Mouse (Mus musculus) liver, embryonic 11.5 days (tissue): ENCODE measurements around the gene Akap13. TPM values are rescaled to one million over a fixed set of nuclear protein-coding genes. Genes with fewer than 3 reads are reported as not detected.

ENCODE experiments used
- ATAC-seq: fragments of 200-750 bp; cut with Nextera tagmentation; replicated peaks from 2 replicates; pipeline ENCODE4 v1.8.0; 2017; ENCODE audit warnings: moderate number of reproducible peaks, mild to moderate bottlenecking, moderate TSS enrichment, moderate library complexity; ENCODE audit not compliant: low FRiP score
- DNase-seq: peaks from one replicate; pipeline ENCODE4 v3.0.0-alpha.2; 2017; ENCODE audit warnings: low spot score
- H3K27ac ChIP-seq: fragments of 300-500 bp; sonication (generic); 2 replicates; pipeline ENCODE4 v1.5.1; 2014; ENCODE audit warnings: mild to moderate bottlenecking, low read depth, low read length, control low read depth
- H3K27me3 ChIP-seq: fragments of 300-500 bp; sonication (generic); replicated peaks from 2 replicates; pipeline ENCODE4 v1.6.1; 2014; ENCODE audit warnings: low read length, mixed read lengths; ENCODE audit not compliant: control insufficient read depth, insufficient read depth
- H3K36me3 ChIP-seq: fragments of 300-500 bp; sonication (generic); 2 replicates; pipeline ENCODE4 v1.6.1; 2014; ENCODE audit warnings: mild to moderate bottlenecking, low read length, moderate library complexity, mixed read lengths; ENCODE audit not compliant: control insufficient read depth, insufficient read depth
- H3K4me1 ChIP-seq: fragments of 300-500 bp; sonication (generic); replicated peaks from 2 replicates; pipeline ENCODE4 v1.6.1; 2014; ENCODE audit warnings: low read length, mixed read lengths; ENCODE audit not compliant: control insufficient read depth, insufficient read depth
- H3K4me2 ChIP-seq: fragments of 300-500 bp; sonication (generic); 2 replicates; pipeline ENCODE4 v1.6.1; 2014; ENCODE audit warnings: mild to moderate bottlenecking, control low read depth, moderate library complexity
- H3K4me3 ChIP-seq: fragments of 300-500 bp; sonication (generic); 2 replicates; pipeline ENCODE4 v1.5.1; 2014; ENCODE audit warnings: low read depth, low read length, control low read depth
- H3K9ac ChIP-seq: fragments of 300-500 bp; sonication (generic); 2 replicates; pipeline ENCODE4 v1.6.1; 2014; ENCODE audit warnings: low read depth, low read length, control low read depth
- H3K9me3 ChIP-seq: fragments of 300-500 bp; sonication (generic); 2 replicates; pipeline ENCODE4 v1.6.1; 2016; ENCODE audit warnings: low read length, inconsistent platforms, mixed read lengths; ENCODE audit not compliant: control insufficient read depth
- WGBS: fragments of 180-500 bp; shearing (Covaris S2); extraction: QIAGEN DNeasy Blood & Tissue Kit; methylation state at CpG from one replicate; pipeline ENCODE4 v1.1.7; 2014; 5-methylcytosine and 5-hydroxymethylcytosine counted together
- polyA plus RNA-seq: library from polyadenylated mRNA; unstranded; fragments of >200 nt; fragmentation: Nextera tagmentation; extraction: Ambion mirVana; gene quantifications from 2 replicates; pipeline ENCODE4 v1.2.1, GENCODE M21; 2014

Gene Akap13
- polyA plus RNA-seq, 1 experiment from 2014 or later = 30.7 TPM

DNA sequence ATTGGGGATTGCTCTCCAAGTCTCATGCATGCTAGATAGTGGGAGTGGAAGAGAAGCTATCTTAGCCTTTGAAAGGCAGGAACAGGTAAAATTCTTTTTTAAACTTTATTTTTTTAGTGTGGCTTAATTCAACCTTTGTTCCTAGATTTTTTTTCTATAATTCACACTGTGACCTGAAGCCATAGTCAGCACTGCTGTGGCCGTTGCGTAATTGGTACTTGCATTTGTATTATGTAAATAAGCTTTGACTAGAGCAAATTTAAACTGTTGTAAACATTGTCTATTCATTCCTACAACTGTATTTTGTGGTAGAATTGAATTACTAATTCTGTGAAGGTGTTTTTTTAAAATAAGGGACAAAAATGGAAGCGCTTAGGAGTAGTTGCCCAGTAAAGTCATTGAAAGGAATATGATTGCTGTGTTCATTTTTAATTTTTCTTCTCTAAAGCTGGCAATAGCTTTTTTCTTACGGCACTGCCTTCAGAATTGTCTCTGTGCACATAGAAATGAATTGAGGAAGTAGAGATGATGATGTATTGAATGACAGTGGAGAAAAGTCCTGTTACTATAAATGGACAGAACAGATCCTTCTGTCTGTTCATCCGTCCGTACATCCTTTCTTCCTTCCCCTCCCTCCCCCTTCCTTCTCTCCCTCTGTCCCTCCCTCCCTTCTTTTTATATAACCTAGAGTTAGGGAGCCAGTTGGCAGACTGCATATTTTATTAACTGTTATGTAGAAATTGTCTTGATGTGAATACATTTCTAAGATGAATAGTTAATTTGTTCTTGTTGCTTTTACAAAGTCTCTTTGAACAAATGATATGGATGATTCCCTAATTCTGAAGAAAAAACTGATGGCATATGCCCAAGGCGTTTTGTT, 17.2 kb downstream of the Akap13 start:
- Histone ChIP-seq H3K4me1 (no peaks in the 10 kb centered on the region), H3K27ac (no peak overlapping the region), H3K36me3 (no peaks in the 10 kb centered on the region), H3K9ac (no peak overlapping the region), H3K27me3 (no peaks in the 10 kb centered on the region), H3K4me2 (no peak overlapping the region), H3K4me3 (no peak overlapping the region), H3K9me3 (no peaks in the 10 kb centered on the region)
- DNase-seq (no peak), ATAC-seq (no peak)
- WGBS = 65% methylated on average over 7 of the region's 7 CpGs

DNA sequence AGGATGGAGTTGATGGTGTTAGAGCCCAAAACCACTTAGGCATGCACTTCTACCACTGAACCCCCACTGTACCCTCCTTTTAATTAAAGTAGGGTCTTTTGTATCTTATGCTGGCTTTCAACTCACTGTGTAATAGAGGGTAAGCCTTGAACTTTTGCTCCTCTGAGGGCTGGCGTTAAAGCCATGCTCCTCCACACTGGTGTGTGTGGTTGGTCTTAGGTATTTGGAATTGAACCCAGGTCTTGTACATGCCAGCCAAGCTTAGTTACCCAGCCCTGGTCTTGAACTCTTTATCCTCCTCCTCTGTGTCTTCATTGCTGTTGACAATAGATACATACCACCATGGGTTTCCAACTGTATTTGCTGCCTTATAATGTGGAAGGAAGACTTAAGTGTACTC, 18.0 kb downstream of the Akap13 start:
- Histone ChIP-seq H3K9ac (no peak overlapping the region), H3K4me2 (no peak overlapping the region), H3K27ac (no peak overlapping the region), H3K9me3 (no peaks in the 10 kb centered on the region), H3K27me3 (no peaks in the 10 kb centered on the region), H3K36me3 (no peaks in the 10 kb centered on the region), H3K4me3 (no peak overlapping the region), H3K4me1 (no peaks in the 10 kb centered on the region)
- DNase-seq = no peak
- 88% methylated on average over 1 of the region's 1 CpGs for WGBS
- ATAC-seq = no peak

DNA sequence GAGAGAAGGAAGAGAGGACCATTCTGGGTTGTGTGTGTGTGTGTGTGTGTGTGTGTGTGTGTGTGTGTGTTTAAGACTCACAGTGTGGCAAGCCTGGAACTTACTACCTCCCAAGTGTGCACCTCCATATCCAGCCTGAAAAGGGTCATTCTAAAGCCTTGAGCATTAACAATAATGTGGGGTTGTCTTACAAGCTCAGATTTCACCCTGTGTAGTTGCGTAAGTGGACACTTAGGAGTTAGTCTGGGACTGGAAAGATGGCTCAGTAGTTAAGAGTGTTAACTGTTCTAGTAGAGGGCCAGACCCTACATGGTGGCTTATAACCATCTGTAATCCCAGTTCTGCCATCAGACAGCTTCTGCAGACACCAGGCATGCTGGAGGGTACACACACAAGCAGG, 18.7 kb downstream of the Akap13 start:
- H3K9ac ChIP-seq = no peak overlapping the region
- H3K4me1 ChIP-seq = no peaks in the 10 kb centered on the region
- DNase-seq (no peak), ATAC-seq (no peak)
- no peak overlapping the region for H3K4me3 ChIP-seq
- H3K27ac ChIP-seq = no peak overlapping the region
- no peaks in the 10 kb centered on the region for H3K27me3 ChIP-seq
- H3K4me2 ChIP-seq = no peak overlapping the region
- no peaks in the 10 kb centered on the region for H3K36me3 ChIP-seq
- H3K9me3 ChIP-seq = no peaks in the 10 kb centered on the region
- whole genome bisulfite sequencing = 74% methylated on average over 1 of the region's 1 CpGs

DNA sequence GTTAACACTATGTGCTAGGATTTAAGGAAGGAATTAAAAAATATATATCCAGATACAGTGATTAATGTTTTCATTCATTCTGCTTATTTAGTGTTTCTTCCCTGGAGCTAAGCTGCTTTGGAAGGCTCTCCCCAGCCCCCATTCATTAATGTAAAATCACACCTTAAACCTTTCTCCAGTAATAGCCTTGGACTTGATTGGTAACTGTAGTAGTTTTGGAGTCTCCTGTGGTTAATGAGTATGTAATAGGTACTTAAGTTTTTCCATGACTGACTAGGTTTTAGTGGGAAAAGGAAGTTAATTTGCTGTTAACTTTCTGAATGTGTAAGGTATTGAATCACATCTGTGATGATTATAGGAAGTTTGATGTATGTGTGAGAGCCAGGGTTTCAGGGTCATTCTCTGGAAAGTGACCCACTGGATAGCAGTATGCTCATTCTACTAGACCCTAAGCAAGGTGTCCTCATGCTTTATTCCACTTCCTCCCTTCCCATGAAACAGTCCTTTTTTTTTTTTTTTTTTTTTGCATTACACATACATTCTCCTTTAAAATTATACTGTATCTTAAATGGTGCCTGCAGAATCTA, 19.3 kb downstream of the Akap13 start:
- Histone ChIP-seq H3K4me3 (no peak overlapping the region), H3K4me1 (no peaks in the 10 kb centered on the region), H3K9ac (no peak overlapping the region), H3K9me3 (no peaks in the 10 kb centered on the region), H3K27ac (no peak overlapping the region), H3K36me3 (no peaks in the 10 kb centered on the region), H3K4me2 (no peak overlapping the region), H3K27me3 (no peaks in the 10 kb centered on the region)
- ATAC-seq (no peak), DNase-seq (no peak)

DNA sequence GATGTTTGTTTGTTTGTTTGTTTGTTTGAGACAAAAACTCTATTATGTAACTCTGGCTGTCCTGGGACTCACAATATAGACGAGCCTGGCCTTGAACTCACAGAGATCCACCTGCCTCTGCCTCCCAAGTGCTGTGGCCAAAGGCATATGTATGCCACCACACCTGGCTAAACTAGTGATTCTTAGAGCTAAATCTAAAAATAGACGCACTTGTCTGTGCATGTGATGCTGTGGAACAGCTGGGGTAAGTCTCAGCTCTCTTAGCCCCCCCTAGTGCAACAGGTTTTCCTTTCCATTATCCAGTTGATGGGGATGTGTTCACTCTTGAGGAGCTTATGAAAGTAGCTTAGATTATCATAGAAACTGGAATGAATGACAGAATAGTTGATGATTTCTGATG, 22.7 kb downstream of the Akap13 start:
- DNase-seq = no peak
- no peak overlapping the region for H3K4me3 ChIP-seq
- H3K4me1 ChIP-seq = no peaks in the 10 kb centered on the region
- H3K27me3 ChIP-seq = no peaks in the 10 kb centered on the region
- H3K36me3 ChIP-seq = no peaks in the 10 kb centered on the region
- no peak for ATAC-seq
- no peak overlapping the region for H3K9ac ChIP-seq
- H3K4me2 ChIP-seq = no peak overlapping the region
- H3K27ac ChIP-seq = no peak overlapping the region
- no peaks in the 10 kb centered on the region for H3K9me3 ChIP-seq
- 78% methylated on average over 2 of the region's 2 CpGs for WGBS

DNA sequence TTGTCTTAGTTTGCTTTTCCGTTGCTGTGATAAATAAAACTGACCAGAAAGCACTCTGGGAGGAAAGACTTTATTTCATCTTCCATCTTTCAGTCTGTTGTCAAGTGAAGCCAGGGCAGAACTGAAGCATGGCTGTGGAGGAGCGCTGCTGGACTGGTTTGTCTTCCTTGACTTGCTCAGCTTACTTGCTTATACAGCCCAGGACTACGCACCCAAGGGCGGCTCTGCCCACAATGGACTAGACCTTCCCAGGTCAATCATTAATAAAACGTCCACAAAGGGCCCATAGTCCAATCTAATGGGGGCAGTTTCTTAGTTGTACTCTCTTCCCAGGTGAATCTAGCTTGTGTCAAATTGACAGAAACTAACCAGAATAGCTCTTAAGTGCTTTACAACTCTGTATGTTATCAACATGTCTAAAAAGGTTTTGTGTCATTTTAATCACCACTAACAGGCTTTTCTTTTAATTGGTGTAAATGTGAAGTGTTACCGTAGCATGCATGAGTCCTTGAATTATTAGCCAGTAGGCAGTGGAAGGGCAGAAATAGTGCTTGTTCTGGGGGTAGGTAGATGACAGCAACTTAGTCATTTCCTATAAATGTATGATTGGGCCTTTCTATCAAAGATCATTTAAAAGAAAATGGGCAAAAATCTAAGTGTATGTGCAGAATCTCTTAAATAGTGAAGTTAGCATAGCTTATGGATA, 25.5 kb downstream of the Akap13 start:
- no peak overlapping the region for H3K9ac ChIP-seq
- 79% methylated on average over 6 of the region's 6 CpGs for whole genome bisulfite sequencing
- H3K4me3 ChIP-seq = no peak overlapping the region
- no peaks in the 10 kb centered on the region for H3K27me3 ChIP-seq
- ATAC-seq (peak; percentile 58; the same call in 1 of the 2 replicates), DNase-seq (no peak)
- H3K27ac ChIP-seq = no peak overlapping the region
- H3K4me2 ChIP-seq = no peak overlapping the region
- H3K9me3 ChIP-seq = no peaks in the 10 kb centered on the region
- H3K36me3 ChIP-seq = no peaks in the 10 kb centered on the region
- H3K4me1 ChIP-seq = no peaks in the 10 kb centered on the region

DNA sequence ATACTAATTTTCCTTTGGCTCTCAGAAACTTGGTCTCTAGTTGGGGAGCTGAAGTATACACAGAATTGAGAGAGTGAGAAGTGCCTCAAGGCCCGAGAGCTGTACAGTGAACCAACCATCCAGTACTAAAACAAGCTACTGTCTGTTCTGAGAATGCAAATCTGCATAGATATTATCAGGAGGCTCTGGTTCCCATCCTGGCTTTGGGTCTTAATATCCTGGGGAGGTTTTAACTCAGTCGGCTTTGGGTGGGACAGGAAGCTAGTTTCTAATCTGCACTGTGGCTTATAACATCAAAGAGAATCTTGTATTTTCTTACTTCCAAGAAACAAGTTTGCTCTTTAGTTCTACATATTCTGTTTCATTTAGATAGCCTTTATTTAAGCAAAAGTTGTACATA, 30.7 kb downstream of the Akap13 start:
- WGBS = 52% methylated on average over 2 of the region's 2 CpGs
- no peaks in the 10 kb centered on the region for H3K4me1 ChIP-seq
- no peak overlapping the region for H3K27ac ChIP-seq
- H3K36me3 ChIP-seq = no peaks in the 10 kb centered on the region
- no peaks in the 10 kb centered on the region for H3K9me3 ChIP-seq
- H3K9ac ChIP-seq = no peak overlapping the region
- no peak for DNase-seq
- H3K4me3 ChIP-seq = no peak overlapping the region
- H3K27me3 ChIP-seq = no peaks in the 10 kb centered on the region
- no peak overlapping the region for H3K4me2 ChIP-seq
- no peak for ATAC-seq

DNA sequence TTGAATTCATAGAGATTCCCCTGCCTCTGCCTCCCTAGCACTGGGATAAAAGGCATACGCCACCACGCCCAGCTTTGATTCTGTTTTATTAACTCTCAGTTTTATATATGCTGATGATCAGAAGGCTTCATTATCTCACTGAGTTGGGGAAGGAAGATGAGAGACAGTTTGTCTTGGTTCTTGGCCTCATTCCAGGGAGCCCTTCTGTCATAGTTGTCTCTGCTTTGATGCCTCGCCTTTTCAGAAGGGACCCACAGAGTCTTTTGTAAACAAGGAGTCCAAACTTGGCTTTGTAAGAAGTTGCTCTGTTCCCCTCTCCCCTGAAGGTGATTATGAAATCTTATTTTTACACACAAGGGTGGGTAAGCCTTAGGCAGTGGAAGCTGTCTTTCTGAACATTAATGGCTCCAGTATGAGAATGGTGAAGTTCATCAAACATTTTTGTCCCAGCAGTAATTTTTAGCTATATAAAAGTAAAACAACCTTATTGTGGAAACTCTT, 40.7 kb downstream of the Akap13 start:
- H3K27me3 ChIP-seq = no peaks in the 10 kb centered on the region
- H3K9ac ChIP-seq = no peak overlapping the region
- H3K36me3 ChIP-seq = no peaks in the 10 kb centered on the region
- no peak overlapping the region for H3K27ac ChIP-seq
- H3K4me3 ChIP-seq = no peak overlapping the region
- no peak for DNase-seq
- ATAC-seq = no peak
- no peak overlapping the region for H3K4me2 ChIP-seq
- 88% methylated on average over 3 of the region's 3 CpGs for WGBS
- 0 out of 2 replicates have a peak, but pooled peaks cover 4% of the 10 kb centered on the region for H3K4me1 ChIP-seq
- H3K9me3 ChIP-seq = no peaks in the 10 kb centered on the region
